Mouse (Mus musculus) bone marrow, adult 2 months (tissue): ENCODE data around the gene Cebpzos.

Experiments
- CTCF ChIP-seq: fragments of 200-500 bp; IDR thresholded peaks from 2 replicates; pipeline ENCODE4 v1.5.1; 2011; ENCODE audit warnings: low read length, control low read depth; ENCODE audit not compliant: control insufficient read depth, insufficient read depth
- POLR2A ChIP-seq: fragments of 200-500 bp; IDR thresholded peaks from 2 replicates; pipeline ENCODE4 v1.6.1; 2011; ENCODE audit warnings: low read depth, mild to moderate bottlenecking, control low read depth, low read length, borderline replicate concordance; ENCODE audit not compliant: control insufficient read depth

DNA sequence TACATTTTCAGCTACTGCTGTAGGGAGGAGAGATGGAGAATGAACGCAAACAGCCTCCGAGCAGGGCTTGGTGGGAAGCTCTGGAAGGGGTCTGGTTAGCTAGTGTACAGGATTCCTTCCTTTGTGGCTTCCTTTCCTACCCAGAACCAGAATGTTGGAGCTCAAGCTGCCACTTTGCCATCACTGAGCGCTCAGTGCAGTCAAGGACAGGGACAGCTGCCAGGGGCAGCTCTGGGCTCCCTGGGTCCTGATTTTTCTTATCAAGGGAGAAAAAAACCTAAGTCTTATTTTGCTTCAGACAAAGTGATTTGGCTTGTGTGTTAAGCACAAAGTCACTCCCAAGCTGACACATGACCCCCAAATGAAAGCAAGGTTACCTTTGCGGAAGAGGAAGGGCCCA lies 27.7 kb upstream of the Cebpzos start:
- no peak for TF ChIP-seq CTCF
- TF ChIP-seq POLR2A: no peak
